Mouse (Mus musculus): ENCODE results near the gene Tm6sf1. TPM values are rescaled to one million over a fixed set of nuclear protein-coding genes. Genes with fewer than 3 reads are reported as not detected.

The Tm6sf1 gene
- total RNA-seq (2021) (10 to 100 TPM; 13.5 to 17.2 TPM), polyA plus RNA-seq (2012; rRNA removed) (29.5 and 37.4 TPM in 2 replicates)
- long read RNA-seq, transcript Tm6sf1-201 (10 exons, 2,226 nt), result major isoform, 11 of 12 reads
- long read RNA-seq, partial matches to known transcripts, result 0 of 12 reads
- long read RNA-seq, other reads (novel, unspliced or antisense), result 1 of 12 reads

DNA sequence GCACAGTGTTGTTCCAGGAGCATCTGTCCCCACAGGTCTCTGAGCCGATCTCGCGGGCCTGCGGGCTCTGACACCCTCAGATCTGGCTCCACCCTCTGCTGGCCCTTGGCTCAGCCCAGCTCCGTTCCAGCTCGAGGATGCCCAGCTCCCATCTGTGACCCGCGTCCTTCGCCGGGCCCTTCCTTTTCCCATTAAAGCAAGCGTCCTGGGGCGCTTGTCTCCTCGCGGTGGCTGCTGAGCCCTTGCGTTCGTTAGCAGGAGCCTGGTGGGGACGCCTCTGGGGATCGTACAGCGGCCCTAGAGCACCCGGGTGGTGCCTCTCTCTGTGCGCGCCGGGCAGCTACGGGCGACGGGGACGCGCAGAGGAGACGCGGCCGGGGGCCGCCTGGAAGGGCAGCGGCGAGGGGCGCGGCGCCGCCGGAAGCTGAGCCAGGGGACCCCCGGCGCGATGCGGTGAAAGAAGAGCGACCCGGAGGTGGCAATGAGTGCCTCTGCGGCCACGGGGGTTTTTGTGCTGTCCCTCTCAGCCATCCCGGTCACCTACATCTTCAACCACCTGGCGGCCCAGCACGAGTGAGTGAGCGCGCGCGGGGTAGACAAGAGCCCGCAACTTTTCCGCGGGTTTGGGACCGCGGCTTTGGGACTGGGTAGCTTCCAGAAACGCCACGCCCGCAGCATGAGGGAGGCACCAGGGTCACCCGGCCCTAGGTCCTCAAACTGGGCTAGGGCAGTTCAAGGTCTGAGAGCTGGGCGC lies at the start of gene Tm6sf1:
Gene Tm6sf1, plus strand, starts transcription at position 34 of the 754 bp plus-strand sequence.
- DNase-seq, result peak; percentile 73

DNA sequence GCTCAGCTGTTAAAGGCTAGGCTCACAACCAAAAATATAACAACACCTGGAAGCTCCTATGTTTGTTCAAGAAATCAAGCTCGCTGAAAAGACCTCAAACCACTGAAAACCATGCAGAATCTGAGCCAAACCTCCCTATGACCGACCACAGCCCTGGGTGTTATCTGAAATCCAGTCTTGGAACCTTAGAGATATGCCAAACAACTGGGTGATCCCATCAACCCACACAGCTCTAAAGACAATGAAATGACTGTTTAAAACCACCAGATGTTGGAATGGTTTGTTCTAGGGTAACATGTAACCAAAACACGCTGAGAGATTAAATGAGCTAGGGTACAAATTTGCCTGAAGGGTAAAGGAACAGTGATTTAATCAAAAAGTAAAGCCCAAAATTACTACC lies 33.9 kb upstream of the Tm6sf1 start:
- no peak for DNase-seq

DNA sequence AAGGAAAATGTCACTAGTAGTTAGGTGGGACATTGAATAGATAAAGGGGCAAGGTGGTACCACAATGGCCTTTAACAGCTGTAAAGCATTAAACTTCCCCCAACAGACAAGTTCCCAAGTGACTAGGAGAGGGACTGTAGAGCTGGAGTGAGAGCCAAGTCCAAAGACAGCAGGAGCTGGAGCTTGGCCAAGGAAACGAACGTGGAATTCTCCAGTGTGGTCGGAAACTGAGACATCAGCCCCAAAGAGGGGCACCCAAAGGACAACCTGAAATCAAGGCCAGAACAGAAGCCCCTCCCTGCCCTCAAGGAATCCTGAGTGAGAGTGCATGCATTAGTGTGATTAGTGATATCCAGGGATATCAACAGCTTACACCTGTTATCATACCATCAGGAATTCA lies 33.4 kb upstream of the Tm6sf1 start:
- DNase-seq, result peak; percentile 41

DNA sequence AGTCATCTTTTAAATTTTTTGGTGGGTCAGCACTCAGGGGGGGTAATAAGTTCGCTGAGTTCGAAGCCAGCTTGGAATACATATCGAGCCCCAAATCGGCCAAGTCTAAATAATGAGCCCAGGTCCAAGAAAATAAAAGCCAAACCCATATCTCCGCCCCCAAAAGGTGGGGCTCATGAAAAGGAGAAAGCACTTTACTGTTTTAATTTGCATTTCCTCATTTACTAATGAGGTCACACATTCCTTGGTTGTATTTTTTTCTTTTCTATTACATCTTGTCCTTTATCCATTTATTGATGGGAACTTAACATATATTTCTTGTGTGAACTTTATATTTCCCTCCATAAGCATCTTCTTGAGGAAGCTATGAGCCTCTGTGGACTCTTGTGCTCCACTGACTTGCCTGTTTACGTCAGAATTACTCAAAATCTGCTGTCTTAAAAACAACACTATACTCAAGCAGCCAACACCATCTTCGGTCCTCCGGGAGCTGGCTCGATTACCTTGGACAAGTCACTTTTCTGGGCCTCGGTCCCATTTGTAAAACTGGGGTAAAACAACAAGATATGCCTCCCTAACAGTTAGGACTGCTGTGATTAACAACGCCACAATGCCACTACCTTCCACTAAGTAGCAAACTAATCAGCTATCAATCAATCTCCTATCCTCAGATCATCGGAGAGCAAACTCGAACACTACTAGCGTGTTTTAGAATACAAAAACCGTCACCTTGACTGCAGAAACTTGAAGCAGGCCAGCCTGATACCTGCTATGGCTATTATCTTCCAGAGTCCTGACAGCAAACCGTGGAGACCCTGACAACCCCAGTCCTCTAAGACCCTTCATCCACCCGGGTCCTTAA lies 30.8 kb upstream of the Tm6sf1 start:
- peak; percentile 44 for DNase-seq

DNA sequence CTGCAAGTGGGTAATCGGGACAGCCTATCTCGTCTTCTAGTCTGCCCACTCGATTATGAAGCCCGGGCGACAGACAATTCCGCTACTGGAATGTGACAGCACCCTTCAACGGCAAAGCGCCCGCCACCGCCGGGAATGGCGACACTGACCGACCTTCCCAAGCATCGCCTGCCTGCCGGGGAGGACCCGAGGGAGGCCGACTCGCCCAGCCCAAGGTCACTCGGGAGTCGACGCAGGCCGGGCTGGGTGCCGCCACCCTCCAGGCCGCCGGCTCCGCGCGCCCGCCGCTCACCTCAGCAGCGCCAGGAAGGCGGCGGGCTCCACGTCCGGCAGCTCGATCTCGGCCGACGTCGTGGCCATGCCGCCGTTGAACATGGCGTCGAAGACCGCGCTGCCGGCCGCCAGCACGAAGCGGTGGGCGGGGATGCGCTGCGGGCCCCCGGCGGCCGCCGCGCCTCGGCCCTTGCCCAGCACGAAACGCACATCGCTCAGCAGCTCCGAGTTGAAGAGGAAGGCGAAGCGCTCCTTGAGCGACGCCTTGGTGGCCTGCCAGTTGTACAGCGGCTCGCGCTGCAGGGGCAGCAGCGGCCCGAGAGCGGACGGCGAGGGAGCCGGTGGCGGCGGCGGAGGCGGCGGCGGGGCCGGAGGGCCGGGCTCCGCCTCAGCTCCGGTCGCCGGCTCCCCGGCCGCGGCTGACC lies 30.0 kb upstream of the Tm6sf1 start:
- peak; percentile 85 for DNase-seq

DNA sequence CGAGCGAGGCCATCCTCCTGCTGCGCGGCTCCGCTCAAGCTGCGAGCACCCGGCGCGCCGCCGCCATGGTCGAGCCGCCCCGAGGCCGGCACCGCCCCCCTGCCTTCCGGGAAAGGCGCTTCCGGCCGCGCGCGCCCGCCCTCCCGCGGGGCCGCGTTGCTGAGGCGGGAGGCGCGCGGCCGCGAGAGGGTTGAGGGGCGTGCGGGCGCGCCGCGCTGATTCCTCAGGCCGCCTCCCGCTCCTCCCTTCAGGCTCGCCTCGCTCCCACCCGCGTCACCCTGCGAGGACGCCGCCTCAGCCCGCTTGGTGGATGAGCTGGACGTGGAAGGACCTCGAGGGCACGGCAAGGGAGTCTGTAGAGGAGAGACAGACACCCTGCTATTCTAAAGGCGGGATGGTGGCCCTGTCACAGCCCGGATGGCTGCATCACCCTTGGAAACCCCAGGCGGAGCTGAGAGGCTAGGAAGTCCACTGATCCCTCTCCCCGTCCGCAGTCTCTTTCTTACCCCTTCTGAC lies 29.4 kb upstream of the Tm6sf1 start, which contains the start of gene Btbd1:
Gene Btbd1, minus strand, starts transcription at position 53 of the 516 bp plus-strand sequence.
- peak; percentile 93 for DNase-seq

DNA sequence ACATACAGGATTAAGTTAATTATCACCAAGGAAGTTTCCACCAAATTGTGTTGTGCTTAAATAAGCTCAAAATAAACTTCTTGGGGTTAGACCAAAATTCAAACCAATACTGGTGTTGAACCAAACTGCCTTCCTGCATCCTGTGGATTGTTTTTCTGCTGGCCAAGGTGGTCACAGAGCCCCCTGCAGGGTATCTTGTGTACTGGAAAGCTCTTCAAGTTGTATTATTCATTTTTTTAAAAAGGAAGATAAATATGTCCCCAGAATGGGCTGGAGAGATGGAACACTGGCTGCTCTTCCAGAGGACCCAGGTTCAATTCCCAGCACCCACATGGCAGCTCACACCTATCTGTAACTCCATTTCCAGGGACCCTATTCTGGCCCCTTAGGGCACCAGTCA lies 24.0 kb upstream of the Tm6sf1 start:
- DNase-seq, result no peak

DNA sequence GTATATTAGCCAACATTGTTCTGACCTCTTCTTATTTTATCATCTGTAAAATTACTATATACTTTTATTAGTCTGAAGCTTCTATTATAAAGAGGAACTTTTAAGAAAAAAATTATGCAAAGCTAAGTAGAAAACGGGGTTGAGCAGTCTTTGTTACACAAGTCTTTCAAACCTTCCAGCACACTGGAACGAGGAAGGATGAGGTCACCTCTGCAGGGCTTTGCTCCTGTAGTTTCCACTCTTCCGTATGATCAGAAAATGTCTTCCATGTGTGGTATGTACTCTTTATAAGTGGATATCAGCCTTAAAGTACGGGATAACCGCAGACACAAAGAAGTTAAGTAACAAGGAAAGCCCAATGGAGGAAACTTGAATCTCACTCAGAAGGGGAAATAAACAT lies 23.4 kb upstream of the Tm6sf1 start:
- DNase-seq, result no peak

DNA sequence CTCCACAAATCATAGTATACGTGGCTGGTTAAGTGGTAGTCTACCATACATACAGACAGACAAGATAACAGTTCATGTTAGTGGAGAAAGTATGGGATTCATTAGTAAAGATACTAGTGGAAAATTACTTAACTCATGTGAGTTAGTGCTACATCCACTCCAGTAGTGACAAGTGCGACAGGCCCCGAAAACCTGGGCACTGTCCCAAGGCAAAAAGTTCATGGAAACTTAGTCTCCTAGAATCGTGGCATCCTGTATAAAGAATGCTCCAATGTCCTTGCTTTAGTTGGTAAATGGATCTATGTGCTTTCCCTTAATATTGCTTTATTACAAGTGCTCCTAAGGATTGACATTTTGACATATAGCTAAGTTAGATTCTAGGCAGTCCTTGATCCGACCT lies 21.0 kb upstream of the Tm6sf1 start:
- peak; percentile 62 for DNase-seq

DNA sequence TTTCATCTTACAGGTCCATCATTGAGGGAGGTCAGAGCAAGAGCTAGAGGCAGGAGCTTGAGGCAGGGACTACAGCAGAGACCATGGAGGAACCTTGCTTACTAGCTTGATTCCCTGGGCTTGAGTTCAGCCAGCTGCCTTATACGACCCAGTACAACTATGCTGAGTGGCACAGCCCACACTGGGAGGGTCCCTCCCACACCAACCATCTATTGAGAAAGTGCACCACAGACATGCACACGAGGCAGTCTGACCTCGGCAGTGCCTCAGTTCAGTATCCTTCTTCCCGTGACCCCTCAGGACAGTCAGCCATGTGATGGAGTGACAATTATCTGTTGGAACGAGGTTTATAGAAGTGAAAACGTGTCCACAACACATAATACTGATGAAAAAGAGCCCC lies 19.1 kb upstream of the Tm6sf1 start:
- DNase-seq, result no peak

DNA sequence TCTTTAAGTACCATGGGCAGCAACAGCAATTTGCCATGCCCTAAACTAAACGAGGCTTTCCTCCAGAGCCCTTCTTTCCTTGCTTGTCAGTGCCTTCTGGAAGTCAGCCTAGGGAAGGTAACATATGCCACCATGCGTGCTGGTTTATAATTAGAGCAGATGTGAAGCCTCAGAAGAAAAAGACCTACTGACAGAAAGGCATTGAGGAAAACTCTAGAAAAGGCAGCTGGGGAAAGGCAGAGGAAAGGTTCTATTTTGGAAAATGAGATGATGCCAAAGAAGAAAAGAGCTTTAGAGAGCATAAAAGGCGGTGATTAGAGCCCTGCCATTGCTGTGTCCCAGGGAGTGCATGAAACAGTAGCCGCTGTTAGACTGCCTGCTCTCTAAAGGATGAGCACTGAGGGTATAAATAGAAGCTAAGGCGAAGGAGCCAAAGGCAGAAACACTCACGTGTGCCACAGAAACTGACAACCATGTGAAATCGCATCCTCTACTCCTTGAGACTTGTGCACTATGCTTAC lies 18.1 kb upstream of the Tm6sf1 start:
- DNase-seq, result no peak

DNA sequence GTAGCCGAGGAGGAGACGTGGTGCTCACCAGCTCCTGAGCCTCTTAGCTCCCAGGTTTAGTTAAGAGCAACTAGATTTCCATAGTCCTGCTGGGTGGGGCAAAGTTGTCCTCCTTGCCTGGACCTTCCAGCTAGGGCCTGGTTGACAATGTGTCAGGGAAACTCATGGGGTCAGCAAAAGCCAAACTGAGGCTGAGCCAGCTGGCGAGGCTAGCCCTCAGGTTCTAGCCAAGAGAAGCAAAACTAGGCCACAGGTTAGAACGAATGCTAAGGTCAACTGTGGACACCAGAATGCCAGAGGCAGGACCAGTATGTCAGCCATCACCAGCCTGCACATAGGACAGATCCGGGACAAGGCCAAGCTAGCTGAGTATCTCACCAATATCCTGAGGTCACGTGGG lies 17.4 kb upstream of the Tm6sf1 start:
- DNase-seq, result peak; percentile 53

DNA sequence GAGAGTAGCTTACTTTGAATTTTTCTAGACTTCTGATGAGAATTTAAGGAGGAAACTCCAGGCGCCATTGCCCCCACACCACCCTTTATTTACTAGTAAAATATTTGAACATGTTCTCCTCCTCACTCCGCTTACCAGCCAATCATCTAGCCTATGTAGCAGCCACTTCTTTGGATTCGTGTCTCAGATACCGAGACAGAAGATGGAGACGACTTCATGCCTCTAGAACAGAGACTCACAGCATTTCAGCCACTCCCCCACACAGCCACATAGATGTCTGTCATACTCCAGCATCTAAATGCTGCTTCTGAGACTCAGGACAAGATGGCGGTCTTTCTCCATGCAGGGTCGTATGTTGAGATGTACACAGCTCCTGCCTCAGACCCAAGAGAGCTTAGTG lies 16.7 kb upstream of the Tm6sf1 start:
- DNase-seq, result no peak

DNA sequence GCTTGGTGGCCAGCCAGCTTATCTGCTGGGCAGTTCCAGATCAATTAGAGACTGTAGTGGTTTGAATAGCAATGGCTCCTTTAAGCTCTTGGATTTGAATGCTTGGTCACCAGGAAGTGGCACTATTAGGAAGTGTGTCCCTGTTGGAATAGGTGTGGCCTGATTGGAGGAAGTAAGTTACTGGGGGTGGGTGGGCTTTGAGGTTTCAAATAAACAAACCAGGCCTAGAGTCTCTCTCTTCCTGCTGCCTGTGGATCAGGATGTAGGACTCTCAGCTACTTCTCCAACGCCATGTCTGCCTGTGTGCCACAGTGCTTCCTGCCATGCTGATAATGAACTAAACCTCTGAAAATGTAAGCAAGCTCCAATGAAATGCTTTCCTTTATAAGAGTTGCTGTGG lies 15.8 kb upstream of the Tm6sf1 start:
- no peak for DNase-seq

DNA sequence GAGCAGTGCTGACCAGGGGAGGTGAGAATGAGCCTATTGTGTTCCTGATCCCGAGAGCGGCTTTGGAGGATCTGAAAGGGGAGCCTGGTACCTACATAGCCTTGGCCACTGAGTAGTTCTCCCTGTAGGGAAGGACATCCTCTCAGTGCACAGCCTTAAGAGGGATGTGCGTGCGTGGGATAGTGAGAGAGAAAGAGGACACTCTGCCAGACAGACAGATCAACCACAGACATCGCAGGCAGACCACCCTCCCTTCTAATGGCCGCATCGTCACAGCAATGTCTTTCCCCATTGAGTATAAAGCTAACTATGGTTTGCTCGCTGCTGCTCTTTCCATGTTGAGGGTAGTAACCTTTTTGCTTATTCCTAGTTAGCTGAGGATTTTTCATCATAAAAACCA lies 14.9 kb upstream of the Tm6sf1 start:
- no peak for DNase-seq

DNA sequence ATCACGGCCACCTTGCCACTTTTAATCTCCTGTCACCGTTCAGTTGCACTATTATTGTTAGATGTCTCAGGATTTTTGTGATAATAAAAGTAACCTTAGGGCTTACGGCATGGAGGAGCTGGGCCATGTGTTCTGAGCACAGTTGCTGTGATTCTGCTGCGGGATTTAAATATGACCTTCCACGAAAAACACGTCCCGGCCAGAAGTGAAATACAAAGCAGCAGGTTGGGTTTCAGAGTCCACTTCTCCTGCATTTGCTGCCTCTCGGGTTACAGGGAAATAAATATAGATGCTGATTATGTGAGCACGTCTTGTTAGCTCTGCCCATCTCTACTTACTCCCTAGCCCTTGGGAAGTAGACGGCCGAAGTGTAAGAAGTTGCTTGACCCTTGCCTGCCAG lies 14.0 kb upstream of the Tm6sf1 start:
- DNase-seq, result no peak

DNA sequence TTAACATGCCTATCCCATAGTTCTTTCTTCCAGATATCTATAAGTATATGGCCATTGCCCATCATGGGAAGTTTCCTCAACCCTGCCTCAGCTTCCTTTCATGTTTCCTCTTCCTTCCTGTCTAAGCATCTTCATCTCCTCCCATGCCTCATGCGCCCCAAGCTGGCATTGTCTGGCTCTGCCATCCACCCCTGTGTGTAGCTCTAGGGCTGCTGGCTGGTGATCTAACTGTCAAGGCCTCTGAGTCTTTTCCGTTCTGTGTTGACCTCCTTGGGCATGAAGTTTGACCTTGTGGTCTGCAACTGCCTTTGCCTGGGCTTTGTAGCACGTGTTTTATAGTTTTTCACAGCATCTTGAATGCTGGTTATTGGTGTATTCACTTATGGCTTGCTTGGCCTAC lies 13.5 kb upstream of the Tm6sf1 start:
- DNase-seq, result peak; percentile 44

DNA sequence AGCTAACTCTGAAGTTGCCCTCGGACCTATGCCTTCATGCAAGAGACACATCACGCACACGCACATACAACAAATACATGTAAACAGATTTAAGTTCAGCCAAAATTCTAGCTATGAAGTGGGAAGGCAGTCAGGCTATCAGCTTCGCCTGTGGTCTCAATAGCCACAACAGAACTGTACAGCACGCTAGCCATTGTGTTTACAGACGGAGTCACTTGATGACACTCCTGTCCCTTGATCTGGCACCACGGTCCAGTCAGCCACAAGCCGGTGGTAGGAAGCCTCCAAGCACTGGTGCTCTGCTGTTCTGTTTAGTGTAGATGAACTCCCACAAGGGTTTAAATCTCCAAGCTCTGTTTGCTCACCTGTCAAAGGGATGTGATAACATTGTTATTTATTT lies 12.8 kb upstream of the Tm6sf1 start:
- DNase-seq, result no peak

DNA sequence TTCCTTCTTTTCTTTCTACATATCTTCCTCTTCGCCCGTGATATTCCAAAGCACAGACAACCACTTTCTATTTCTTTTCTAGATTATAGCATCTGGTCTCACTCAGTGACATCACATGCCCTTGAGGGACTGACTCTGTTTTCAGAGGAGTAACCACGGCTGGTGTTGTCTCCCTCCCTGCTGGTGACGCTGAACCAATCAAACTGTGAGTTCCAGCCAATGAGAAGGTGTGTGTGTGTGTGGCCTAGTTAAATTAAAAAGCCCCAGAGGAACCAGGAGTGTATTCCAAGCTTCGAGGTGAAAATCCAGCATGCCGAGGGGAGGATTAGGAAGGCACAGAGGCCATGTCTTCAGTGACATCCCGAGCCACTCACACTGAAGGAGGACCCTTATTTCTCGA lies 11.8 kb upstream of the Tm6sf1 start:
- DNase-seq, result no peak

DNA sequence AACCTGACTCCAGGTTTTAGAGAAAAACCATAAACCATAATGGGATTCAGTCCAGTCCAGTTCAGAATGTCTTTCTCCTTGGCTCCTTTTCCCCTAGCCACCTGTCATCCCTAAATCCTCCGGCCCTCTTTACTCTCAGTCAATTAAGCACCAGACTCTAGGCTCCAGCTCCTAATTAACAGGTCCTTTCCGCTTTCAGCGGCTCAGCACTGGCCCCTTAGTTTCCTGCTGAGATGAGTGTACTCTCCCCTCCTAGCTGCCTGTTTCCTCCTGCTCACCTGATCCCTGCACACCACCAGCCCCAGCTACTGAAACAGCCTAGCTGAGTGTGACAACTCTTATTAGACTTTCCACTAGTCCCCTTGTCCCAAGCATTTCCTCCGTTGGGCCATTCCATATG lies 11.0 kb upstream of the Tm6sf1 start:
- no peak for DNase-seq

DNA sequence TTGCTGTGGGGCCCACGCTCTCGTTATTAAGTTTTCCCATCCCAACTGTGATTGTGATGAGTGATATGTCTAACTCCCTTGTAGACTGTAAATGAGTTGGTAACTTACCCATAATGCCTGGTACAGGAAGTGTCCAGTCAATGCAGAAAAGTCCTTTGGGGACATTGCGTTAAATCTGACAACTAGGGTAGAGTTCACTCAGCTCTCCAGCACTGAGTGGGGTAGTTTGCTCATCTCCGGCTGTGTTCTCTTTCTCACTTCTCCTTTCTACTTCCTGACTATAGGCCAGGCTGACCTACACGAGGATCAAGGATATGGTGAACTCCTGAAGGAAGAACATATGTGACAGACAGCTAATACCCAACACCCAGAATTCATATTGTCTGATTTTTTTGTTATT lies 9.6 kb upstream of the Tm6sf1 start:
- no peak for DNase-seq

DNA sequence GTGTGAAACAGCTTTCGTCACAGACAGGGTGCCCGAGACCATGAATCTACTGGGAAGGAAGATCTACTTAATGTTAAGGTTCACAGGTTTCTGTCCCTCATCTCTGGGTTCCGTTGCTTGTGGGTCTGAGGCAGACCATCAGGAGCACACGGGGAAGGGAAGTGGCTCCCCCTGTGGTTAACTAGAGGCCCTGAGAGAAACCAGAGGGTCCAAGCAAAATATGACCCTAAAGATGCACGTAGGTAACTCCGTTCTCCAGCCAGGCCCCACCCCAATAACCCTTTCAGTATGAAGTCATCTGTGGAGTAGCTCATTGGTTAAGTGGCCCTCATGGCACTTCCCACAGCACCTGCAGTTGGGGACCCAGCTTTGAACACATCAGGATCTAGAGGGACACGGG lies 9.2 kb upstream of the Tm6sf1 start:
- DNase-seq, result no peak
